In the genomic region with DNA sequence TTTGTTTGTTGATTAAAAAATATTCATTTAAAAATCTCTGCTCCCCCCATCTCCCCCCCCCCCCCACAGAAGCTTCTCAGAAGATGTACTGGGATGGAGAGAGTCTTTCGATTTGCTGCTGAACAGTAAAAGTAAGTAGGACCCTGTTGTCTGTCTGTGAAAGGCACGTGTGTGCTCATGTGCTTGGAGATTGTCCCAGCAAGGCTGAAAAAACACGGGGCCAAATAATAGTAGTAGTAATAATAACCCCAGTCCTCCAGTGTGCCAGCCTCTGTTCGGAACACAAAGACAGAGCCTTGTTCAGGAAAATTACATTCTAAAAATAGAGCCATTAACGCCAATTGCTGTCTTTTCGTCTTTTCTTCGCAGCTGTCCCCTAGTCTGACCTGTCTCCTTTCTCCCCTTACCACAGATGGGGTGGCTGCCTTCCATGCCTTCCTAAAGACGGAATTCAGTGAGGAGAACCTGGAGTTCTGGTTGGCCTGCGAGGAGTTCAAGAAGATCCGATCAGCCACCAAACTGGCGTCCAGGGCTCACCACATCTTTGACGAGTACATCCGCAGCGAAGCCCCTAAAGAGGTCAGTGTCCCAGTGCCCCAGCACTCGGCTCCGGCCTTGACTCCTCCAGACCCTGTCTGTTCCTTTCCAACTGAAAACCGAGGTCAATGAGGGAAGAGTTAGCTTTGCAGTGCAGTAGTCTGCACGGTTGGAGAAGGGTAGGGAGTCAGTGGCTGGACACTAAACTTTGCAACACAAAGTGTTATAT, we compare ENCODE assay signal across 9 mouse cellular contexts. TPM values are rescaled to one million over a fixed set of nuclear protein-coding genes. Genes with fewer than 3 reads are reported as not detected.
DNase-seq lines count a peak whose midpoint lies in the region; ATAC-seq and TF ChIP-seq lines count a peak whose summit lies in the region.
"Had no signal": no experiment of that assay in that cellular context is flagged by ENCODE, and none has a peak within 500 bp of the region (broad histone marks: within the 10 kb centered on the region; RNA-seq: fewer than 3 reads in every experiment).

No protein-coding gene starts in this region.

- peak overlapping the region; percentile 52 for H3K4me3 ChIP-seq in heart, embryonic 15.5 days
- H3K4me3 ChIP-seq in cortical plate, adult 2 months (ENCODE audit: insufficient read depth, low read length), result peak overlapping the region; percentile 70; the same call in 1 of the 2 replicates
- peak overlapping the region; percentile 47 for H3K4me3 ChIP-seq in hindbrain, embryonic 11.5 days (ENCODE audit: low read depth, low read length)
- peak overlapping the region; percentile 41 for H3K4me3 ChIP-seq in midbrain, embryonic 14.5 days (replicated peaks; ENCODE audit: low read depth, low read length)

- H3K27me3 ChIP-seq in heart, embryonic 15.5 days, result peaks cover 35% of the 10 kb centered on the region
- peaks cover 6% of the 10 kb centered on the region for H3K27me3 ChIP-seq in hindbrain, embryonic 11.5 days (ENCODE audit: control insufficient read depth, insufficient read depth, low read length)
- peaks cover 2% of the 10 kb centered on the region for H3K27me3 ChIP-seq in midbrain, embryonic 14.5 days (ENCODE audit: control insufficient read depth, insufficient read depth, low read length)

- no peak for TF ChIP-seq POLR2A in cortical plate, adult 2 months (IDR thresholded peaks at IDR 0.05; ENCODE audit: extremely low read depth, insufficient read depth, low read length)

- H3K9me3 ChIP-seq in heart, embryonic 15.5 days (replicated peaks), result no peaks in the 10 kb centered on the region
- H3K9me3 ChIP-seq in hindbrain, embryonic 11.5 days (ENCODE audit: control insufficient read depth, low read length), result no peaks in the 10 kb centered on the region
- no peaks in the 10 kb centered on the region for H3K9me3 ChIP-seq in midbrain, embryonic 14.5 days (ENCODE audit: control insufficient read depth, low read length)

- no peaks in the 10 kb centered on the region for H3K36me3 ChIP-seq in heart, embryonic 15.5 days
- H3K36me3 ChIP-seq in hindbrain, embryonic 11.5 days (ENCODE audit: control insufficient read depth, insufficient read depth, low read length), result no peaks in the 10 kb centered on the region
- 0 out of 2 replicates have a peak, but pooled peaks cover 3% of the 10 kb centered on the region for H3K36me3 ChIP-seq in midbrain, embryonic 14.5 days (ENCODE audit: control insufficient read depth, insufficient read depth, low read length)

- WGBS in heart, embryonic 15.5 days, result 61% methylated on average over 18 of the region's 18 CpGs
- 68% methylated on average over 18 of the region's 18 CpGs for WGBS in hindbrain, embryonic 11.5 days
- 58% methylated on average over 18 of the region's 18 CpGs for WGBS in midbrain, embryonic 14.5 days

- no peak overlapping the region for H3K9ac ChIP-seq in heart, embryonic 15.5 days
- peak overlapping the region; percentile 34; the same call in 1 of the 2 replicates for H3K9ac ChIP-seq in hindbrain, embryonic 11.5 days (ENCODE audit: low read depth, low read length)
- peak overlapping the region; percentile 12; the same call in 1 of the 2 replicates for H3K9ac ChIP-seq in midbrain, embryonic 14.5 days (replicated peaks; ENCODE audit: low read length)

- no peak for DNase-seq in heart, adult 8-10 months (ENCODE audit: low spot score)
- peak; percentile 23 for DNase-seq in hindbrain, embryonic 11.5 days (ENCODE audit: low spot score)
- DNase-seq in midbrain, embryonic 14.5 days, result no peak
- no peak for DNase-seq in layer of hippocampus, adult 9-11 months
- no peak for DNase-seq in ovary, postnatal 36 days (ENCODE audit: low spot score)
- no peak for DNase-seq in gastrocnemius, postnatal 4 days (ENCODE audit: low spot score in 2 of 2)

- peak overlapping the region; percentile 81 for H3K4me2 ChIP-seq in heart, embryonic 15.5 days
- H3K4me2 ChIP-seq in hindbrain, embryonic 11.5 days (replicated peaks; ENCODE audit: low read depth, low read length), result peak overlapping the region; percentile 68
- peak overlapping the region; percentile 81 for H3K4me2 ChIP-seq in midbrain, embryonic 14.5 days (ENCODE audit: low read length)

- H3K27ac ChIP-seq in heart, embryonic 15.5 days, result no peak overlapping the region
- H3K27ac ChIP-seq in cortical plate, adult 2 months (ENCODE audit: insufficient read depth, low read length), result no peak overlapping the region
- no peak overlapping the region for H3K27ac ChIP-seq in hindbrain, embryonic 11.5 days (ENCODE audit: low read depth, low read length)
- H3K27ac ChIP-seq in midbrain, embryonic 14.5 days (replicated peaks; ENCODE audit: low read depth, low read length), result no peak overlapping the region

- TF ChIP-seq CTCF in cortical plate, adult 2 months (IDR thresholded peaks at IDR 0.05; ENCODE audit: extremely low read depth, insufficient read depth, low read length), result no peak

- peaks cover 31% of the 10 kb centered on the region for H3K4me1 ChIP-seq in heart, embryonic 15.5 days (replicated peaks)
- H3K4me1 ChIP-seq in cortical plate, adult 2 months (ENCODE audit: control insufficient read depth, insufficient read depth, low read length), result peaks cover 7% of the 10 kb centered on the region
- peaks cover 13% of the 10 kb centered on the region for H3K4me1 ChIP-seq in hindbrain, embryonic 11.5 days (replicated peaks; ENCODE audit: control insufficient read depth, insufficient read depth, low read length)
- peaks cover 36% of the 10 kb centered on the region for H3K4me1 ChIP-seq in midbrain, embryonic 14.5 days (ENCODE audit: control insufficient read depth, insufficient read depth, low read length)

- no peak for ATAC-seq in heart, embryonic 15.5 days (replicated peaks; ENCODE audit: insufficient number of reproducible peaks, insufficient read depth, low FRiP score, low read depth)
- ATAC-seq in hindbrain, embryonic 11.5 days (ENCODE audit: low FRiP score), result no peak
- no peak for ATAC-seq in midbrain, embryonic 14.5 days (ENCODE audit: low FRiP score, low TSS enrichment)

RNA-seq across cellular contexts. Expression of a gene that starts 1.6 kb away (rescaled TPM):
- polyA plus RNA-seq in heart, embryonic 15.5 days (2015; fragmentation: Nextera tagmentation; extraction: Ambion mirVana), result 5.9 and 6.4 TPM in 2 replicates
- total RNA-seq in heart, adult 8-10 months (2022), result 1 to 10 TPM; 1.2 to 2.6 (median 2.0) TPM
- 10.9 and 13.4 TPM in 2 replicates for polyA plus RNA-seq in cortical plate, adult 2 months (2012; rRNA removed)
- 7.8 and 11.0 TPM in 2 replicates for polyA plus RNA-seq in hindbrain, embryonic 11.5 days (2014; fragmentation: Nextera tagmentation; extraction: Ambion mirVana)
- polyA plus RNA-seq in midbrain, embryonic 14.5 days (2014; fragmentation: Nextera tagmentation; extraction: Ambion mirVana), result 8.1 and 12.0 TPM in 2 replicates
- total RNA-seq in gastrocnemius, postnatal 4 days (2021), result 10 to 100 TPM; 13.8 to 16.9 TPM
- total RNA-seq: megakaryocyte, adult 5-6 weeks had no signal

RNA-seq across cellular contexts. Expression of a gene that starts 7.5 kb away (rescaled TPM):
- 23.4 and 24.3 TPM in 2 replicates for polyA plus RNA-seq in heart, embryonic 15.5 days (2015; fragmentation: Nextera tagmentation; extraction: Ambion mirVana)
- total RNA-seq in heart, adult 8-10 months (2022), result 1 to 10 TPM; 3.8 to 4.4 (median 3.9) TPM
- polyA plus RNA-seq in cortical plate, adult 2 months (2012; rRNA removed), result 15.0 and 17.5 TPM in 2 replicates
- polyA plus RNA-seq in hindbrain, embryonic 11.5 days (2014; fragmentation: Nextera tagmentation; extraction: Ambion mirVana), result 31.4 and 40.3 TPM in 2 replicates
- 37.8 and 55.6 TPM in 2 replicates for polyA plus RNA-seq in midbrain, embryonic 14.5 days (2014; fragmentation: Nextera tagmentation; extraction: Ambion mirVana)
- 10 to 100 TPM; 15.2 to 15.9 TPM for total RNA-seq in gastrocnemius, postnatal 4 days (2021)
